Mouse (Mus musculus) layer of hippocampus, postnatal 10 days (tissue): ENCODE data around the gene Scarb2. TPM values are rescaled to one million over a fixed set of nuclear protein-coding genes. Genes with fewer than 3 reads are reported as not detected.

Experiments used
- DNase-seq, 2 experiments: peaks; one replicate each; pipeline ENCODE4 v3.0.0; 2021; ENCODE audit warnings: low spot score in 2 of 2
- total RNA-seq, 2 experiments: library from RNA; stranded (reverse); gene quantifications; 2 replicates each; pipeline ENCODE4 v1.2.3; 2021

Scarb2 gene
- total RNA-seq, 2 experiments from 2014 or later: 96.3 to 98.5 TPM

DNA sequence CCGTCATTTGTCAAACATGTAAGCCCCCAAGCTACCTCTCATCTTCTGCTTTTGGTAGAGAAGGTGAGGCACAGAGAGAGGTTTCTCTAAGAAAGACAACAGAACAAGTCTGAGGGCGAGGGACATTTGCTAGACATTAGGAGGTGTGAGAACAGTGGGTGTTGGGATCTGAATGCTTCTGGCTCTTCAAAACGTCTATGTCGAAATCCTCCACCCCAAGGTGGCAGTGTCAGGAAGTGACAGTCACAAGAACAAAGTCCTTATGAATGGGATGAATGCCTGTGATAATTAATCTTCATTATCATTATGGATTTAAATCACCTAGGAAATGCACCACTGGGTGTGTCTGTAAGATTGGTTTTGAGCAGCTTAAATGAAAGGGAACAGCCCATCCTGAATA lies 11.3 kb downstream of the Scarb2 start:
- peak in 1 of 2 experiments; percentile 10 for DNase-seq

DNA sequence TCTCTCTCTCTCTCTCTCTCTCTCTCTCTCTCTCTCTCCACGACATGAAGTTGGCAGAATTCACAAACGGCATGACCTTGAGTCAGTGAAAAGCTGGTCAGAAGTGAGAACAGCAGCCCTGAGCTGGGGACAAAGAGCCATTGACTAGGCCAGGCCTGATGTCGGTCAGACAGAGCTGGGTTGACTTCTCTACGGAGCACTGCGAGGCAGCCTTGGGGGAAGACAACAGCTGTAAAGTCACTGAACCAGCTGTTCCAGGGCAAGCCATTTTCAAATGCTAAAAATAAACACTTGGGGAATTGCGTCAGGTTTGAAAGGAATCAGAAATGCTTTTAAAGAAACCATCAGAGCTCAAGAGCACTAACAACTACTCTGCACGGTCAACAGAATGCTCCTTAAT lies 13.2 kb downstream of the Scarb2 start:
- no peak for DNase-seq

DNA sequence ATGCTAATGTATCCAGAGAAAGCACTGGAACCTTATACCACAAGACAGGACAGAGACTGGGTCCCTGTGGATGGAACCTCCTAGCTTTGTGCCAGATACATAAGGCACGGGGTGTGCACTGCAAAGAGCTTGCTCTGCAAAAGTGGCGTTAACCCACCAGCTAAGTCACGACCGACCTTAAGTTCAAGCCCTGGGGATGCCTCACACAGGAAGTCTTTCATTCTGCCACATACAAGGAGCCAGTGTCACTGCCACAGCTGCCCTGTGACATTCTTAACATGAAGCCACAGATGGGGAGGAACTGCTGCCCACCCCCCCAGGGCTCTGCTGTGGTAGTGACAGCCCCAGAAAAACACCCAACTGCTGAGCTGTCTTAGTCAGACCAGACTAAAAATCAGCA lies 15.9 kb downstream of the Scarb2 start:
- no peak for DNase-seq

DNA sequence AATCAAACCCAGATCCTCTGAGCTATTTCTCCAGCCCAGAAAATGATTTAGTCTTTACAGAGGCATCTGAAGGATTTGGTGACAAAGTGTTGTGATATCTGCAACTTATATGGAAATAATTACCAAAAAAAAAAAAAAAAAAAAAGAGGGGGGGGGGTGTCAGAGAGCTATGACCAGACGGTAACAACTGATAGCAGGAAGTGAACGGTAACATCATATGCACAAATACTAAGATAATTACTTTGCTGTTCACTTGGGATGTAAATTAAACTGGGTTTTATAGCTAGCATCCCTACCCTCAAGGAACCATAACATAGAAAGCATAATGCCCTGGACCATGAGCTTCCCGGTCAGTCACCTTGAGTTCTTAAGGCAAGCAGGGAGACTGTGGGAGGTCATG lies 16.3 kb downstream of the Scarb2 start:
- DNase-seq: no peak

DNA sequence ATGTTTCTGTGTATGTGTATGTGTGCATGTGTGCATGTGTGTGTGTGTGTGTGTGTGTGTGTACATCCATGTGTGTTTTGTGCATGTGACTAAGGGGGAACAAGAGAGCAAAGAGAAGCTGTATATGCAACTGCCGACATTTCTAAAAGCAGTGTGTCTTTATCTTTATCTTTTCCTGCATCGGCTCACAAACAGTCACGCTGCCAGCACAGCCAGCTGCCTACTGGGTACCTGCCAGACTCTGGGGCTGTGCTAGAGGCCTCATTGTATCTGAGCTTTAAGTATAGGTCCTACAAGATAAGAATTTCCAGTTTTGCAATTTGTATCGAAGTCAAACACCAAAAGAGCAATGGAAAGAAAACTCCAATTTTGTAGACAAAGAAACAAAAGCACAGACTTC lies 17.1 kb downstream of the Scarb2 start:
- DNase-seq: no peak

DNA sequence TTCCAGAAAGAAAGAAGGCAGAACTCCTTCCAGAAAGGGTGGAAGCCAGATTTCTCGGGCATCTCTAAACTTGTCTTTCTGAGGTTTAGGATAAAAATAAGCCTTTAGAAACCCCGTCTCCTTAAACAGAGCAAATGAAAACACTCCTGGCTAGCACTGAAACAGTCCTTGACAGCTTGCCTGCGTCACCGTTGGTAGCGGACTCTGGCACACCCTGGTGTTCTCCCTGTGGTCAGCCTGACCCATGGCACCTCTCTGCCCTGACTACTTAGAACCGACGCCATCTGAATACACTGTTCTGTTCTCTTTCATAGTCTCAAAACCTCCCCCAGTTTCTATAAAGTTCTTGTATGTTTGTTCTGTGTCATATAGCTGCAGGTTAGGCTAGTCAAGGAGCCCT lies 17.7 kb downstream of the Scarb2 start:
- no peak for DNase-seq

DNA sequence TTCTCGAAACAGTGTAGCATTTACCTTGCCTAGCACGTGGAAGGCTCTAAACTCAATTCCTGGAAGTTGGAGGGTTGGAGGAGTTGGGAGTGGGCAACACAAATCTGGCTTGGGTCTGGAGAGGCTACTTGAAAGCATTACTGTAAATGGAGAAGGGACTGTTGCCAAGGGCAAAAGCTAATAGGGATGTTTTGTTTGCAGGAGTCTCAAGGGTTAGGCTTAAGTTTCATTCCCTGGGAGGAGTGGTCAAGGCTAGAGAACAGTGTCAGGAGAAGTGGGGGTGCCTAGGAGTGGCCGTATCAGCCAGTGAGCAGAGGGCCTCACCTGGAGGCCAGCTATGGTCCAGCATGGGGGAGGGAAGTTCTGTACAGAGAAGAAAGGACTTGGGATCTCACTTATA lies 18.2 kb downstream of the Scarb2 start:
- DNase-seq: no peak

DNA sequence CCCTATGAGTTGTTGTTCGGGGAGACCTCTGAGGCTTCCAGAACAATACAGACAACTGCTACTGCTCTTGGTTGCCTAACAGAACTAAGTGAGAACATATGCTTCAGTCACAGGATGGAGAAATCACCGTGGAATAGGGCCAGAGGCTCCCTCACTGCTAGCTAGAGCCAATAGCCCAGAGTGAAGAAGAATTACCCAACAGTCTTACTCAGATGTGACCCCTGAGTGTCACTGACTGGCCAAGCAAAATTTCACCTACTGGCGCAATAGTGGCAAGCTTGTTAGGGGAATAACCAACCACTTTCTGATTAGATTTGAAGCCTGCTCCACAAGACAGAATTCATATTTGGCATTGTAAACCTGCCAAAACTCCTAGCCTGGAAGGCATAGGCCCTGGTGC lies 19.9 kb downstream of the Scarb2 start:
- DNase-seq: no peak

DNA sequence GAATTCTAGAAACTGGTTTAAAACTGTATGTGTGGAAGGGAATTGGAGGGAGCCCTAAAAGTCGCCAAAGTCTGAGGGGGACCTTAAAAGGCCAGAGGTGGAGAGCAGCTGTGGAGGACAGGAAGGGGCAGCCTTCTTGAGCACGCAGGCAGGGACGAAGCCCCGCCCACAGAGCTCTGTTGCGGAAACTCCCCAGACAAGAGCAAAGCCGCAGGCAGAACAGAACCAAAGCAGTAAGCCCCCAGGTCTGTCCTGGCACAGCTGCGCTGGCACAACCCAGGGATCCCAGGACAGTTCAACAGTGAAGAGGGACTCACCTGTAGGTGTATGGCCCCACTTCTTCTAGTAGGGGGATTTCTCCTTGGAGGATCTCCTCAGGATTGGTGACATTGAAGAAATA lies 21.8 kb downstream of the Scarb2 start:
- DNase-seq: no peak

DNA sequence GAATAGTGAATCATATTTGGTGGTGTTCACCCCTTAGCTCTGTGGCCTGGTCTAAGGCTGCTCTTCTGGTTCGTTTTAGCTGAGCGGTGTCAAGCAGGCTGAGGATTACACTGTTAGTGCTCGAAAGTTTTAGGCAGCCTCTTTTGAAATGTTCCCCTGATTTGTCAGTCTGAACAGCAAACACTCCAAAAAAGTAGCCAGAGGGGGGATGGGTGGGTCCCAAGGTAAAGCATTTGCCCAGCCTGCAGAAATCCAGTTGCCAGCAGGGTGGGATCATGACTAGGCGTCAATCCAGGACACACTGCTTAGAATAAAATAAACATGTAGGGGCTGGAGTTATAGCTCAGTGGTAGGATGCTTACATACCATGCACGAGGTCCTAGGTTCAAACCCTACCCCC lies 33.8 kb downstream of the Scarb2 start:
- no peak for DNase-seq

DNA sequence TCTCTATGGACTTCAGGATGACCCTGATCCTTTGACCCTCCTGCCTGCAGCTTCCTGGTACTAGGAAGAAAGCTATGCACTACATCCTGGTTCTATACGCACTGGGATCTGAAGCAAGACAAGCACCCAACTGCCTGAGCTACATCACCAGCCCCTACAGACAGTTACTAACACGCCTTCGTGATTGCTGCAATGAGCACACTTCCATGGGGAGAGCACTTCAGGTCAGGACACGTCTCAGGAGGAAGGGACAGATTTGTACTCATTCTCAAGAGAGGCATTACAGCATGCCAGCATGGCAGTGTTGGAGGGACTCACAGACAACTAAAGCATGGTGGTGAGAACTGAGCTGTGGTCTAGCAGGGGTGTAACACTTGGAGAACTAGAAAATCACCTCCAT lies 35.1 kb downstream of the Scarb2 start:
- no peak for DNase-seq

DNA sequence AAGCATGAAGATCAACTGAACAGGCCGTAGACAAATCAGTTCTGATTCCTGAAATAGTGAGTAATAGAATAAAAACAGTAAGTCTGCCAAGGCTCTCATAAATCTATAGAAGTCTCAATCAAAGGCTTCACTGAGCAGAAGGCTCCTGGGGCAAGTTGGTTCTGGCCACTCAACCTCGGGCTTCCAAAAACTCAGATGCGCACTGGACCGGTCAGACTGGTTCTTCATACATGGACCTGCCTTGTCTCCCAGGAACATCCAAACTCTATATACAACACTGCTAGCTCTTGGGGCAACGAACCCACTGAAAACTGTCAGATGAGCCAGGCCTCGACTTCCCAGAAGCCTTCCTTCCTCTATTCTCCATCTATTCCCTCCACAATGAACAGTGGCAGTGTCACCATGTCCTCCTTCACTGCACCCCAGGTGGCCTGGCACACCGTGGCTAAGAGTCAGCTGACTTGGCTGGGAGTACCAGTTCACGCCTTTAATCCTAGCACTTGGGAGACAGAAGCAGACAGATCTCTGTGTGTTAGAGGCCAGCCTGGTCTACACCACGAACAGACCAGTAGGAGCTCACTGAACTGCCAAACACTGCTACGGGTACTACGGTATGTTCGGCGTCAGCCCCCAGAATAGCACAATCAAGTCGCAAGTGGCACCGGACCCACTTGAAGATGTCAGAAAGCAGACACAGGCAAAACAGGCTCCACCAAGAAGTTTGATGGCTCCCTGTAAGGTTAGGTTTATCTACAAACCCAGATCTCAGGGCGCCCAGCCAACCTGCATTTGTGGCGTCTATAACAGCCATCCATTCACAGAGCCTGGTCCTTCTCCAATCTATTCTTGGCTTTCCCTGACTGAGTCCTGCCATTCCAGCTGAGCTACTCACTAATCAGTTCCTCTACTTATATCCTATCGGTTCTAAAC lies 37.2 kb downstream of the Scarb2 start:
- no peak for DNase-seq

DNA sequence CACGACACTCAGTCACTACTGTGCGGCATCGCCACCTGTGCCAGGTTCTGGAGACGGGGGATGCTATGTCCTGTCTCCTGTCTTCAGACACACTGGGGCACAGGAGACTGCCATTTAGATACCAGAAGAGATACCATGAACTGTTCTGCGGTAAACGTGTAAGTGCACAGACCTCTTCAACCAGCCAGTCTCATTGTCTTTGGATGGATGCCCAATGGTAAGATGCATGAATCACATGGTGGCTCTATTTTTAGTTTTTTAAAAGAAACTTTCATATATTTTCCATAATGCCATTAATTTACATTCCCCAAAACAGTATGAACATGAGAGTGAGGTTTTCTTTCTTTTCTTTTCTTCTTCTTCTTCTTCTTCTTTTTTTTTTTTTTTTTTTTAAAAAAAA lies 38.4 kb downstream of the Scarb2 start:
- no peak for DNase-seq

DNA sequence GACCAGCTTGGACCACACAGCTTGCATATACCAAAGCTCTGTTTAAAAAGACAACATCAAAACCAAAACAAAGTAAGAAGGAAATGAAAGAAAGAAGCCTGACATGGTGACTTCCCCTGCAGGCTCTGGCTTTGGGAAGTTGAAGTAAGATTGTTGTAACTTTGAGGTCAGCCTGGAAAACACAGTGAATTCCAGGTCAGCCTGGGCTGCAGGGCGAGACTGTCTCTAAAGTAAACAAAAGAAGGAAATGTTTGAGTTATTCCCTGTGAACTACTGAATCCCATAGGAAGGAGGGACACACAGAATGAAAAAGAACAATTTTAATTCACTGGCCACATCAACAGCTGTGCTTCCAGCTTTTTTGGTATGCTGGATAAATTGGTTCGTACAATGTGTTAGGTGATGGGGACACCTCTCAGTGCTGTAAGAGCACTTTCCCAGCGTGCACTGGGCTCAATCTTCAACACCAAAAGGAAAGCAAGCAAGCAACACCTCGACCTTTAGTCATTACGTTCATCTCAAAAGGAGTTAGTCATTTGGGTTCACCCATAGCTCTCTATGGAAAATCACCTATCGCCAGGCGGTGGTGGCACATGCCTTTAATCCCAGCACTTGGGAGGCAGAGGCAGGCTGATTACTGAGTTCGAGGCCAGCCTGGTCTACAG lies 39.4 kb downstream of the Scarb2 start:
- no peak for DNase-seq

DNA sequence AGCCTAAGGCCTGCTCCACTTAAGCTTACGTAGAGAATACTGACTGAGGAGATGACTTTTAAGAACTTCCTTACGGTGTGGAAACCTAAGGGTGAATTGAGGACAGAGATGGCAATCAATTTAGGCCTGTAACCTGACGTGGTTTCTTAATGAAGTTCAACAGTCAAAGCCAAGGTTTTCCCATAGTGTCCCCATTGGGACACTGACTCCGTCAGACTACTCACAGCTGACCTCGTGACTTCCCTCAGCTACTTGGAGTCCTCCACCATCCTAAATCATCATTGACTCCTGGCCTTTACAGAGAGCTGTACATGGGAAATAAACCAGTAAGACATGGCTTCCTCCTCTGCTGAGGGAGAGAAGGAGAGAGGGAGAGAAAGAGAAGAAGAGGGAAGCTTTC lies 41.1 kb downstream of the Scarb2 start:
- DNase-seq: no peak

DNA sequence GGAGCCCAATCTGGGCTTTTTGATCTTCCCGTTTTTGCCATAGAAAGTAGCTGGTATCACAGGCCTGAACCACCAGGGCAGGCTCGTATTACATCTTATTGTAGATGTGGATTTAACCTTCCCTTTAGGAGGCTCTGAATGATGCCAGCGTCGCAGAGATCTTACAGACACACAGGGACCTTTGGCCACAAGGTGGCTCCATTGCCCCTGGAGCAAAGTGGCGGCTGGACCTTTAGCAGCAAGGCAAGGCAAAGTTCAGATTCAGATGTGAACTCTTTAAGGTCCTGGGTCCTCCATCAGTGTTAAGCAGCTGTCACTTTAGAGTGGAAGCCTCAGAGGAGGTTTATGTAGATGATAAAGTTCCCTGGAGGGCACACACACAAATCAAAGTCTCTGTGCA lies 45.3 kb downstream of the Scarb2 start:
- peak; percentile 57 to 62 for DNase-seq

DNA sequence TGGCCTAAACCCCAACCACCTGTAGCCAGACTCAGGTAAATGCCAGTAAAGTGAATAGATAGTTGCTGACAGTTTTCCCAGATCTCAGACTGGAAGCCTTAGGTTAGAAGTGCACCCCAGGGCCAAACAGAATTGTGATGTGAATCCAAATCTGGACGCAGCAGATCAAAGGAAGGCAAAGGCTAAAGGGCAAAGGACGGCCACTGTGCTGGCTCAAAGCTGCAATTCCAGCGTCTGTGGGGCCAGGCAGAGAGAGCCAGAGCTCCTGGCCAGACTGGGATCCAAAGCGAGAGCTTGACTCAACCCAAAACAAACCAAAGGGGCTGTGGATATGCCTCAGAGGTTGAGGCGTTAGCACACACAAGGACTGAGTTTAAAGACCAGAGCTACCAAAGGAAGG lies 47.9 kb downstream of the Scarb2 start:
- no peak for DNase-seq

DNA sequence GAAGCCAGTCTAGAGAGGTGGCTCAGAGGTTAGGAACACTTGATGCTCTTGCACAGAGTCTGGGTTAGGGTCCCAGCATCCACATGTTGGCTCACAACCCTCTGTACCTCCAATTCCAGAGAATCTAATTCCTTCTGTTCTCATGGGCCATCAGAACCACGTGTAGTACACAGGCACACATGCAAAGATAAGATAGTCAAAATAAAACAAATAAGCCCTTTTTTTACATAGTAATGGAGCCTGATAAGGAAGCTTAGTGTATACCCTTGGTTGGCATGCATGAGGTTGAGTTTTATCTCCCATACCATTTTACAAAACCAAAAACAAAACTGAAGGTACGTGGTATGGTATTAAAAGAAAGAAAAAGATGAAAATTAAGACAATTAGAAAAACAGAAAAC lies 49.2 kb downstream of the Scarb2 start:
- no peak for DNase-seq

DNA sequence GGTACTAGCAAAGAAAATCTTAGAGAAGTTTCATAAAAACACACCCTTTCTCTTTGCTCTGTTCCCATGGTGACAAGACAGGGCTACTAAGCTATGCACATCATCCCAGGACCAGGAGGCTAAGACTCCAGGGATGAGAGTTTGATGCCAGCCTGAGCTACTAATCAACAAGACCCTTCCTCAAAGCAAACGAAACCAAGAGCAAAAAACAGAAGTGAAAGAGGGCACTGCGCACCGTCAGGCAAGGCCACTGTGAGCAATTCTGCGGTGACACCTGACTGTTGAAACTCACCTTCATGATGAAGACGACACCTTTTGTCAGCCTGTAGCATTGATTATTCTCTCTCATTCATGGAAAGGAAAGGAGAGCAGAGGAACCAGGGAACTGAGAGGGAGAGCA lies 53.8 kb downstream of the Scarb2 start:
- no peak for DNase-seq

DNA sequence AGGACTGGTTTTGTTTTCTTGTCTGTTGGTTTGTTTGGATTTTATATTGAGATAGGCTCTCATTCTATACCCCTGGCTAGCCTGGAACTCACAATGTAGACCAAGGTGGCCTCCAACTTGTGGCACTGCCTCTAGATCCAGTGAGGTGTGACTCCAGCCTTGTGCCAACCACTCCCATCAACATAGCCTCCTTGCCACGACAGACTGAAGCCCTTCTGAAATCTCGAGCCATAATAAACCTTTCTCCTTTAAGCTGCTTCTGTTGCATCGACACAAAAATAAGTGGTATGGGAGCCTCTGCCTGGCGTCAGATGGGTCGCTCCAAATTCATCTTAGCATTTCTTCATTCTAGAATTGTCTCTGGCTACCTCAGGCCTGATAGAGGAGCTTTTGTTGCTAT lies 59.9 kb downstream of the Scarb2 start:
- DNase-seq: no peak

DNA sequence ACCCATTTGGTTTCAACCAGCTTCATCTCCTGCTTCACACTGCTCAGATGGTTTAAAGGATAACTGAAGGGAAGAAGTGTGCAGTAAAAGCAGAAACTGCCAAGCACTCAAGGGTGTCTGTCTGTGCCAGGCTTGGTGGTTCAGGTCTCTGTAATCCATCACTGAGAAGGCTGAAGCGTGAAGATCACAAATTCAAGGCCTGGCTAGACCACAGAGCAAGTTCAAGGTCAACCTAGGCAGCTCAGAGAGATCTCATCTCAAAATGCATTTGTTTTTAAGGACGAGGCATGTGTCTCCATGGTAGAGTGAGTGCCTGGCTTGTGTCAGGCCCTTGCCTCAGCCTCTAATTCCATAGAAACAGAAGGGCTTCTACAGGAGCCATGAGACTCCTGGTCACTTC lies 61.6 kb downstream of the Scarb2 start:
- no peak for DNase-seq

DNA sequence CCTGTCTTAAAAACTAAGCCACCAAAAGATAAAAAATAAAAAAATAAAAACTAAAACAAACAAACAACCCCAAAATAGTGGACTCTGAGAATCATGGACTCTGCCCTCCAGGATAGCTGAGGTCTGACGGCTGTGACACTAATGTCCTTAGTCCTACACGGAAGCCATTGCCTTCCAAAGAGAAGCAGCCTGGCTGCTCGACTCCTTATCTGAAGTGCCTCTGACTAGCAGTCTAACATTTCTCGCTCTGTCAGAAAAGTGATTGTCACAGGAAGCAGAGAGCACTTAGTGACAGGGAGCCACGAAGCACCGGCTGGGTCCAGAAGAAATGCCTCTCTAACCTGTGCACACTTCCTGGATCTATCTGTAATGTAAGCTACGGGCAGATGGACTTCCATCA lies 63.7 kb downstream of the Scarb2 start:
- no peak for DNase-seq

DNA sequence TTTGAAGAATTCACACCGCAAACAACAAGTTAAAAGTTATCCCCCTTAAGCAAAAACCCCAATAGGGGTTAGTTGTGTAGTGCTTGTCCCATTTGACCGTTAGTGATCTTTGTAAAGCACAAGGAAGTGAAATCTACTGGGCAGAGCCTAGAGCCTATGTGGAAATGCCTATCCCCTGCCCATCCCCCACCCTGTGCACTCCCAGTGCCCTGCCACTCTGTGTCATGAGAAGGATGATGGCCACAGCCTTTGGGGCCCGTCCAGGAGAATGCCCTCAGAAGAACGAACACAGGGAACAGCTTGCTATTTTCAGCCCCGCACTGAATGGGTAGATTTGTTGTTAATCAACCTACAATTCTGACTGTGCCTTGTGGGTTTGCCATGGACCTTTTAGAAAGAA lies 65.1 kb downstream of the Scarb2 start:
- peak in 1 of 2 experiments; percentile 32 for DNase-seq
